Mouse (Mus musculus) liver, embryonic 12.5 days (tissue): ENCODE results near the gene Pld2. TPM values are rescaled to one million over a fixed set of nuclear protein-coding genes. Genes with fewer than 3 reads are reported as not detected.

ENCODE experiments used
- ATAC-seq: fragments of 200-750 bp; cut with Nextera tagmentation; 2 replicates; pipeline ENCODE4 v1.8.0; 2017; ENCODE audit warnings: moderate number of reproducible peaks, mild to moderate bottlenecking, moderate library complexity
- H3K27ac ChIP-seq: fragments of 300-500 bp; sonication (generic); 2 replicates; pipeline ENCODE4 v1.5.1; 2016; ENCODE audit warnings: mild to moderate bottlenecking
- H3K27me3 ChIP-seq: fragments of 300-500 bp; sonication (generic); replicated peaks from 2 replicates; pipeline ENCODE4 v1.6.1; 2016; ENCODE audit warnings: mild to moderate bottlenecking, moderate library complexity
- H3K36me3 ChIP-seq: fragments of 300-500 bp; sonication (generic); 2 replicates; pipeline ENCODE4 v1.6.1; 2016; ENCODE audit warnings: mild to moderate bottlenecking, moderate library complexity
- H3K4me1 ChIP-seq: fragments of 300-500 bp; sonication (generic); 2 replicates; pipeline ENCODE4 v1.6.1; 2016
- H3K4me2 ChIP-seq: fragments of 300-500 bp; sonication (generic); 2 replicates; pipeline ENCODE4 v1.6.1; 2016; ENCODE audit warnings: mild to moderate bottlenecking, moderate library complexity
- H3K4me3 ChIP-seq: fragments of 300-500 bp; sonication (generic); 2 replicates; pipeline ENCODE4 v1.5.1; 2016; ENCODE audit warnings: mild to moderate bottlenecking, moderate library complexity
- H3K9ac ChIP-seq: fragments of 300-500 bp; sonication (generic); 2 replicates; pipeline ENCODE4 v1.6.1; 2016; ENCODE audit warnings: mild to moderate bottlenecking, moderate library complexity
- H3K9me3 ChIP-seq: fragments of 300-500 bp; sonication (generic); replicated peaks from 2 replicates; pipeline ENCODE4 v1.6.1; 2016; ENCODE audit warnings: mild to moderate bottlenecking, moderate library complexity
- WGBS: fragments of 180-500 bp; shearing (Covaris S2); methylation state at CpG from one replicate; pipeline ENCODE4 v1.1.7; 2016; ENCODE audit not compliant: insufficient replicate concordance; 5-methylcytosine and 5-hydroxymethylcytosine counted together
- polyA plus RNA-seq: library from polyadenylated mRNA; unstranded; fragments of >200 nt; fragmentation: Nextera tagmentation; extraction: Ambion mirVana; gene quantifications from 2 replicates; pipeline ENCODE4 v1.2.1, GENCODE M21; 2016

Pld2 gene
- polyA plus RNA-seq, 1 experiment from 2014 or later: 2.0 TPM

DNA sequence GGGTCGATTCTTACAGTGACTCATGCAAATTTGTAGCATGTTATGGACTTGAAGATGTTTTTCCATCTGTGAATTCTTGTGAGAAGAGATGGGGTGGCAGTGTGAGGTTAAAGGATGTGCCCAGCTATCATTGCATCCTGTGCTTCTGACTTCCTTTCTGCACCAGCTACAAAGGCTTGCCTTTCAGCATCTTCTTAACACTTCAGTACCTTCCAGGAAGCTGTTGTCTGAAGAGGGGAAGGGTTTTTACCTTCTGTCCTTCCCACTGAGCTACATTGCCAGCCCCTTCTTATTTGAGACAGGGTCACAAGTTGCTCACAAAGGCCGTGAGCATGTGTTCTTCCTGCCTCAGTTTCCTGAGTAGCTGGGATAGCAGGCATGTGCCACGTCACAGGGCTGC is 41.1 kb downstream of the Pld2 start:
- Histone ChIP-seq H3K27ac (no peak overlapping the region), H3K9me3 (no peaks in the 10 kb centered on the region), H3K4me3 (no peak overlapping the region), H3K36me3 (0 out of 2 replicates have a peak, but pooled peaks cover 2% of the 10 kb centered on the region), H3K4me2 (no peak overlapping the region), H3K9ac (no peak overlapping the region), H3K27me3 (no peaks in the 10 kb centered on the region), H3K4me1 (peaks cover 57% of the 10 kb centered on the region)
- no peak for ATAC-seq
- 56% methylated on average over 3 of the region's 3 CpGs for WGBS

DNA sequence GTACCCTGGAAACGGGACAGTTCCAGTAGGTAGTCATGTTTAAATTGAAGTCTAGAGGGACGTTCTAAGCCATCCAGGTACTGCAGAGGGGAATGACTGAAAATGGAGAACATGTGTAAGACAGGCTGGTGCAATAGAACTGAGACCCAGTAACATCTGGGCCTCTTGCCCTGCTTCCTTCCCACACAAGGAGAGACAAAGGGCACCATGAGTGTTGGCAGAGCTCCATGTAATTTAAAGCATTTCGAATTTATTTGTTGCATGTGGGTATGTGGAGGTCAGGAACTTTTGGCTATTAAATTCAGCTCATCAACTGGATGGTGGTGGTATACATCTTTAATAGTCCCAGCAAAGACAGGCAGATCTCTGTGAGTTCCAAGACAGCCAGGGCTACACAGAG is 42.3 kb downstream of the Pld2 start:
- 65% methylated on average over 3 of the region's 3 CpGs for WGBS
- Histone ChIP-seq H3K4me3 (no peak overlapping the region), H3K4me2 (no peak overlapping the region), H3K4me1 (peaks cover 67% of the 10 kb centered on the region), H3K9ac (no peak overlapping the region), H3K36me3 (0 out of 2 replicates have a peak, but pooled peaks cover 2% of the 10 kb centered on the region), H3K27me3 (no peaks in the 10 kb centered on the region), H3K9me3 (no peaks in the 10 kb centered on the region), H3K27ac (no peak overlapping the region)
- ATAC-seq: no peak

DNA sequence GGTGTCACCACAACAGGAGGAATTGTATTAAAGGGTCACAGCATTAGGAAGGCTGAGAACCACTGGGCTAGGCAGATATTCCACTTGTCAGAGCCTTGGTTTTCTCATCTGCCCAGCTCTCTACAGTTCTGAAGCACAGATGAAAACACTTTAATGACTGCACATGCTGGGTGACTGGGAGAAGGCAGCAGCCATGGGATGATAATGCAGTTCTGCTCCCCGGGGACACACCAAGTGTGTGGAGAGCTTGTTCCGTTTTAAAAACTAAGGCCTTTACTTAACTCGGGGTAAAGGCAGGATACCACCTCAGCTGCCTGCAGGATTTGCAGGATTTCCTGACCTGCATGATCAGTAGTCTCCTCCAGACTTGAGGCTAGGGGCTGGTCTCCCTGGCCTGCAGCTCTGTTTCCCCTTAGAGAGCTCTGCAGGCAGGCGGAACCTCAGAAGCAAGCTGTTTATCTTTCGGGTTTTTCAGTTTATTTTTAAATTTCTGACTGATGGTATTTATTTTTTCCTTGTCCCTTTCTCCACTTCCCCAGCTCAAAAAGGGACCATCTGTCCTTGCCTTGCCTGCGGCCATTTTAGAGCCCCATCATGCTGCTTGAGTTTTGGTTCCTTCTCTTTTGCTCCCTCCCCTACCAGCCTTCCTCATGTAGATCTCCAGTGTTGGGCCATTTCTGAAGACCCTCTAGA is 43.3 kb downstream of the Pld2 start:
- Histone ChIP-seq H3K27me3 (no peaks in the 10 kb centered on the region), H3K4me2 (no peak overlapping the region), H3K9me3 (no peaks in the 10 kb centered on the region), H3K4me1 (peaks cover 58% of the 10 kb centered on the region), H3K36me3 (0 out of 2 replicates have a peak, but pooled peaks cover 7% of the 10 kb centered on the region), H3K4me3 (no peak overlapping the region), H3K9ac (no peak overlapping the region), H3K27ac (peak overlapping the region; percentile 34; the same call in 1 of the 2 replicates)
- 38% methylated on average over 6 of the region's 6 CpGs for WGBS
- ATAC-seq: no peak

DNA sequence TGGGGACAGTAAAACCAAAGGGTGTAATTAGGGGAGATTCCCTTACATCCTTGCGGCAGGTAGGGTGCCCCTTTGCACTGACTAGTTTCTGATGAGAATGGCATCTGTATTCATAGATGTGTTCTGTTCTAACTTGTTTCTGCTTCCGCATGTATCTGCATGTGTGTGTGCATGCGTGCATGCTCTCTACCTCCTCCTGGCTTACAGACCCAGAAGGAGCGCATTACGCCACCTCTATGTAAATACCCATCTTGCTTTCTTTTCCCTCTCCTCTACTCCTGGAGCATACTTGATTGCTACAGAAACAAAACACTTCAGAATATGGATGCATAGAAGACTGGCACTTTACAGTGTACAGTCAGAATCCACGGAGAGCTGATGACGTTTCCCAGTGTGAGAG is 43.9 kb downstream of the Pld2 start:
- 87% methylated on average over 7 of the region's 7 CpGs for WGBS
- H3K4me1 ChIP-seq: peaks cover 52% of the 10 kb centered on the region
- H3K27me3 ChIP-seq: no peaks in the 10 kb centered on the region
- H3K9me3 ChIP-seq: no peaks in the 10 kb centered on the region
- H3K36me3 ChIP-seq: 0 out of 2 replicates have a peak, but pooled peaks cover 7% of the 10 kb centered on the region
- ATAC-seq: no peak
- no peak overlapping the region for H3K4me2 ChIP-seq
- H3K4me3 ChIP-seq: no peak overlapping the region
- no peak overlapping the region for H3K9ac ChIP-seq
- peak overlapping the region; percentile 34; the same call in 1 of the 2 replicates for H3K27ac ChIP-seq

DNA sequence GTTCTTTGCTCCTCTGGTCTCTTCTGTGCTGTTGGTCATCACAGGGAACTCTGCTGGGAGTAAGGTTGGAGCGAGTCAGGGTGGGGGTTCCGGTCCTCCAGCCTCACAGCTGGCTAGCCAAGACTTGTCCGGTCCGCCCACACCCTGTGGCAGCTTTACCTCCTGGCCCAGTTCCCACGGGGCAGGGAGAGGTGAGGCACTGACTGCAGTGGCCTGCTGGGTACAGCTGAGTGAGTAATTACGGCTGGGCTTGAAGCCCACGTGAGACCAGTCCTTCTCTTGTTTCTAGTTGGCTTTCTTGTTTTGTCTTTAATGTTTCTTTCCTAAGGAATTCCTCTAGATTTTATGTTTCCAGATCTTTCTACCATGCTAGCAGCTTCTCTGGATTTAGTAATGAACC is 45.6 kb downstream of the Pld2 start:
- WGBS: 73% methylated on average over 7 of the region's 7 CpGs
- peaks cover 36% of the 10 kb centered on the region for H3K4me1 ChIP-seq
- H3K9ac ChIP-seq: no peak overlapping the region
- no peaks in the 10 kb centered on the region for H3K27me3 ChIP-seq
- no peak for ATAC-seq
- 0 out of 2 replicates have a peak, but pooled peaks cover 7% of the 10 kb centered on the region for H3K36me3 ChIP-seq
- H3K9me3 ChIP-seq: no peaks in the 10 kb centered on the region
- no peak overlapping the region for H3K4me2 ChIP-seq
- H3K4me3 ChIP-seq: no peak overlapping the region
- H3K27ac ChIP-seq: no peak overlapping the region

DNA sequence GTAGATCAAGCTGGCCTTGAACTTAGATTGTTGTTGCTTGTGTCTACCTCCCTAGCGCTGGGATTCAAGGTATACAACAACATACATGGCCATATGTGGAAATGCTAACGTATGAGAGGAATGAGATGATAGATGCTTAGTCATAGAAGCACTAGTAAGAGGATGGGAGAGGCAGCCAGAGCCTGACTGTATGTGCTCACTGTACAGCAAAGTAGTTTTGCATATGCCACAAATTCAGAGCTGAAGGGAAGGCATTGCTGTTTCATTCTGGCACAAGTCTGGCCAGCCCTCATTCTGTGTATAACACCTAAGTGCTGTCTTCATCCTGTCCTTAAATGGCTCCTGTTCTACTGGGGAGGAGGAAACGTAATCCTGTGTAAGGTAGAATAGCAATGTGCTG is 46.4 kb downstream of the Pld2 start:
- Histone ChIP-seq H3K4me3 (no peak overlapping the region), H3K9me3 (no peaks in the 10 kb centered on the region), H3K9ac (no peak overlapping the region), H3K27ac (no peak overlapping the region), H3K36me3 (0 out of 2 replicates have a peak, but pooled peaks cover 7% of the 10 kb centered on the region), H3K27me3 (no peaks in the 10 kb centered on the region), H3K4me2 (no peak overlapping the region), H3K4me1 (peaks cover 33% of the 10 kb centered on the region)
- 72% methylated on average over 3 of the region's 3 CpGs for WGBS
- ATAC-seq: no peak

DNA sequence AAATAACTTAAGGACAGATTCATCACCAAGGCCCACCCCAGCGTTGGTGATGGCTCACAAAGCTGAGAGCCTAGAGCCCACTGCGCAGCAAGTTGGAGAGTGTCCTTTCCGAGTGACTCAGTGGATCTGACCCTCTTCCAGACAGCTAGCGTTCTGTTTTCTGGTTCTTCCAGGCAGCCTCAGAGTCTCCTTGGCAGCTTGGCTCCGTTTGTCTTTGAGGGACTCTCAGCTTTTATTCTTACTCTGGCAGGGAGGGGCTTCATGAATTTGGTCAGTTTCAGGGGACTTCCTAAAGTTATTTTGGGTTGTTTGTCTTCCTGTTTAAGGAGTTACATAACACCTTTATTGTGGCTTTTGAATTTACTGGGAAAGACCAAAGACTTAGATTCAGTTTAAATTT is 47.1 kb downstream of the Pld2 start:
- ATAC-seq: no peak
- H3K4me3 ChIP-seq: no peak overlapping the region
- WGBS: 59% methylated on average over 5 of the region's 5 CpGs
- H3K9me3 ChIP-seq: no peaks in the 10 kb centered on the region
- peaks cover 38% of the 10 kb centered on the region for H3K4me1 ChIP-seq
- no peak overlapping the region for H3K27ac ChIP-seq
- H3K27me3 ChIP-seq: no peaks in the 10 kb centered on the region
- H3K36me3 ChIP-seq: 0 out of 2 replicates have a peak, but pooled peaks cover 5% of the 10 kb centered on the region
- no peak overlapping the region for H3K9ac ChIP-seq
- H3K4me2 ChIP-seq: no peak overlapping the region

DNA sequence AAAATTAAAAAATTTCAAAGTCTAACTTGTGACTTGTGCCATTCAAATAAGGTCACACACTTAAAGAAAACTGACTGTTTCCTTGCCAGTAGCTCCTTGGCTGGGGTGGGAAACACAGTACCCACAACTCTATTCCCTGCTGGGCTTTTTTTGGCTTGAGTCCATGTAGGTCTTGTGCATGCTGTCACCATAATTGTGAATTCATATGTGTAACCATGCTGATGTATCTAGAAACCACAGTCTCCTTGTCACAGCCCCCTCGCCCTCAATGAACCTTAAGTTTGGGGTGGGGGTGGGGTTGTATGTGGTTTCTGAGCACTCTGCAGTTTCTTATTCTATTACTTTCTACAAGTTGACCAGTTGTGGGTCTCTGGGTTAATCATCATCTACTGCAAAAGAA is 51.9 kb downstream of the Pld2 start:
- no peaks in the 10 kb centered on the region for H3K9me3 ChIP-seq
- H3K9ac ChIP-seq: no peak overlapping the region
- 48% methylated on average over 1 of the region's 1 CpGs for WGBS
- no peak overlapping the region for H3K4me2 ChIP-seq
- H3K27ac ChIP-seq: no peak overlapping the region
- H3K4me3 ChIP-seq: no peak overlapping the region
- H3K27me3 ChIP-seq: no peaks in the 10 kb centered on the region
- H3K36me3 ChIP-seq: peaks cover 10% of the 10 kb centered on the region; the same call in 1 of the 2 replicates
- ATAC-seq: no peak
- peaks cover 47% of the 10 kb centered on the region for H3K4me1 ChIP-seq

DNA sequence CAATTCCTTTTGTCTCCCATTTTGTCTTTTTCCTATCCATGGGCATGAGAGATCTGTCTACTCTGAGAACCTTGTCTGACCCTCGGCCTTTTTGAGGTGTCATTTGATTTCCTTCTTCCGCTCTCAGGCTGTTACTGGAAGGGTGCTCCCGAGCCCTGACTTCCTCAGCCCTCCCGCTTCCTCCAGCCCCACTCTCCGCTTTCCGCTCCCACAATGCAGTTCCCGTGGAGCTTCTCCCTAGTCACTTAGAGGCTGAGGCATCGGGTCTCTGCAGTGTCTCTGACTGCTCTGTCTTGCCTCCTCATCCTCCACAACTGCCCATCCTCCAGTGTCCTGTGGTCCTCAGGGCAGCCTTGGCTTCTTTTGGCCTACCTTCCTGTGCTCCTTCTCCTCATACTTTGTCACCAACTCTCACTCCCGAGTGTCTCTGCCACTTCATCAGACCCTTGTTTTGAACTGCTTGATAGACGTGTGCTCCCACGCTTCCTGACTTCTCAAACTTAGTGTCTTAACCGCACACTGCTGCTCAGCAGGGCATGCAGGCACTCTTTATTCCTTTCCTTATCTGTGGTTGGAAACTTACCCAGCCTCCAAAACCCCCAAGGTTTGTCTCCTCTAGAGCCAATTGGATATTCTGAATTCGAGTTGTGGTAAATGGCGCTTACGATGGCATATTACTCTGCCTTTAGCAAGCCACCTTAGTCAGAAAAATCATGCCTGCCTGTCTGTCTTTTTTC is 54.6 kb downstream of the Pld2 start:
- ATAC-seq: no peak
- no peak overlapping the region for H3K4me3 ChIP-seq
- peaks cover 29% of the 10 kb centered on the region for H3K36me3 ChIP-seq
- no peak overlapping the region for H3K9ac ChIP-seq
- H3K27me3 ChIP-seq: no peaks in the 10 kb centered on the region
- H3K4me1 ChIP-seq: peaks cover 55% of the 10 kb centered on the region
- no peak overlapping the region for H3K4me2 ChIP-seq
- 57% methylated on average over 15 of the region's 15 CpGs for WGBS
- no peak overlapping the region for H3K27ac ChIP-seq
- H3K9me3 ChIP-seq: no peaks in the 10 kb centered on the region

DNA sequence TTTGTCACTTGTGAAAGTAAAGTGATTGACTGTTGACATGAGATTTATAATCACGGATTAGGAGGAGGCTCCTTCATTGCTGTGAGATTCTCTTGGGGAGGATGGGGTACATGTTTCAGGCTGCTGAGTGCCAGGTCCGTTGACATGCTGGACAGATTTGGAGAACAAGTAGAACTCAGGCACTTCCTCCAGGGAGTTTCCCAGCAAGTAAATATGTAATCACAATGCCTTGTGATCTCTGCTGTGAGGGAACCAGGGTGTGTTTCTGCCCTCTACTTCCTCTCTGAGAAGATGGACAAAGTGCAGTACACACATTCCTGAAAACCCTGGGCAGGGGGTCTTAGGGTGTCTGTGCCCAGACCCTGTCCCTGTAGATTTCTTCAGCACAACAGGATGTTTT is 55.8 kb downstream of the Pld2 start:
- Histone ChIP-seq H3K27ac (no peak overlapping the region), H3K27me3 (no peaks in the 10 kb centered on the region), H3K9me3 (no peaks in the 10 kb centered on the region), H3K4me1 (peaks cover 55% of the 10 kb centered on the region), H3K4me3 (no peak overlapping the region), H3K4me2 (no peak overlapping the region), H3K36me3 (peaks cover 39% of the 10 kb centered on the region), H3K9ac (no peak overlapping the region)
- ATAC-seq: no peak
- 58% methylated on average over 2 of the region's 2 CpGs for WGBS

DNA sequence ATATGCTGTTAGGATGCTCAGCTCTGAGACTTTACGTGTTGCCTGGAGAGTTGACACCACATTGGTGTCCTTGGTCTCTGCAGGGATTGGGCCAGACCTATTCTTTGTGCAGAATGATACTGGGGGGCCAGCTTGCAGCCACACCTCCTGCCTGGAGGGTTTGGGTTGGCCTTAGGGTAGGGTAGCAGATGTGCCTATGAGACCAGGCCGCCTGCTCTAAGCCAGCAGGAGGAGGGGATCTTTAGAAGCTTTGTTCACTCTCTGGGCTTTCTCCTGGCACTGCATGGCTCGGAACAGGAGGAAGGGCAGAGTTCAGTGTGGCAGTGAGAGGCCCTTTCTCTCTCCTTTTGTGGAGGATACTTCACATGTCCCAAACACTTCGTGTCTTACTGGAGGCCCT is 56.2 kb downstream of the Pld2 start:
- H3K9me3 ChIP-seq: no peaks in the 10 kb centered on the region
- ATAC-seq: no peak
- WGBS: 74% methylated on average over 4 of the region's 4 CpGs

DNA sequence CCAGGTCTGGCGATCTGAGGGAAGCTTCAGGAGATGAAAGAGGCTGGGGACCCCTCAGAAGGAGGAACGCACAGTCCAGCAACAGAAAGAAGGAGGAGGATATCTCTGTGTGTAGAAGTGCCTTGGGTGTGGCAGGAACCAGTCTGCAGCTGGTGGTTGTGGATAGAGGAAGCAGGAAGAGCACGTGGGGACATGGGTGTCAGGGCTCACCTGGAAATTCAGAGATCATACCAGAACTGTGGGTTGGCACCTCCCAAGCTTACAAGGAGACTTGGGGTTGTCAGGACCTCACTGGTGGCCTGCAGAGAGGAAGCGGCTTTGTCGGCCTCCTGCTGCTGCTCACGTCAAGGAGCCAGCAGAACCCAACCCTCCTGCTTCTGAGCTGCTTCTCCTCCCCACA is 57.4 kb downstream of the Pld2 start:
- H3K4me1 ChIP-seq: peaks cover 41% of the 10 kb centered on the region
- ATAC-seq: peak; percentile 68
- H3K4me3 ChIP-seq: no peak overlapping the region
- H3K27ac ChIP-seq: no peak overlapping the region
- peak overlapping the region; percentile 10 for H3K4me2 ChIP-seq
- no peak overlapping the region for H3K9ac ChIP-seq
- H3K27me3 ChIP-seq: no peaks in the 10 kb centered on the region
- H3K9me3 ChIP-seq: no peaks in the 10 kb centered on the region
- 33% methylated on average over 6 of the region's 6 CpGs for WGBS
- H3K36me3 ChIP-seq: peaks cover 51% of the 10 kb centered on the region

More for the DNA sequence above, 56.2 kb downstream of the Pld2 start:
- H3K27me3 ChIP-seq: no peaks in the 10 kb centered on the region
- no peak overlapping the region for H3K4me3 ChIP-seq
- H3K4me2 ChIP-seq: no peak overlapping the region
- H3K36me3 ChIP-seq: peaks cover 39% of the 10 kb centered on the region
- peaks cover 52% of the 10 kb centered on the region for H3K4me1 ChIP-seq
- no peak overlapping the region for H3K27ac ChIP-seq
- no peak overlapping the region for H3K9ac ChIP-seq
